In the genomic region with DNA sequence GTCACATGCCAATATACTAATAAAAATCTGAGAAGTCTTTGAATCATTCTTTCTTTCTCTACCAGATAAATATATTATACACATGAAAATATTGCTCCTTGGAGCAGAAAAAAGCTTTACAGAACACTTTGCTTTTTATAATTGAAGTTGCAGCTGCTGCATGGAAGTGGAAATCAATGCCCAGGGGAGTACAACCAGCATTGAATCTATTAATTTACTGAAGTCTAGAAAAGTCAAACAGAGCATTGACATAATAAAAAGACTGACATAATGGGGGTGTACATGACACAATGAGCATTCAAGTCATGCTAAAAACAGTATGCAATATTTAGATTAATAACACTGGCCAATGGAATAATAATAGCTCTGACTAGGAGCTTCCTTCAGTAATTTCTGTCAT, we compare ENCODE assay signal across 24 mouse cellular contexts.
DNase-seq lines count a peak whose midpoint lies in the region; ATAC-seq and TF ChIP-seq lines count a peak whose summit lies in the region.
"Had no signal": no experiment of that assay in that cellular context is flagged by ENCODE, and none has a peak within 500 bp of the region (broad histone marks: within the 10 kb centered on the region; RNA-seq: fewer than 3 reads in every experiment).

No protein-coding gene starts in this region.

- no peak overlapping the region for H3K9ac ChIP-seq in hindbrain, embryonic 11.5 days (ENCODE audit: low read depth, low read length)
- H3K9ac ChIP-seq in hindbrain, embryonic 14.5 days: no peak overlapping the region
- no peak overlapping the region for H3K9ac ChIP-seq in midbrain, embryonic 14.5 days (replicated peaks; ENCODE audit: low read length)
- no peak overlapping the region for H3K9ac ChIP-seq in midbrain, embryonic 11.5 days (ENCODE audit: low read length)
- H3K9ac ChIP-seq: embryonic facial prominence, embryonic 15.5 days; heart, embryonic 13.5 days; hindbrain, embryonic 13.5 days had no signal

- H3K27me3 ChIP-seq in hindbrain, embryonic 11.5 days (ENCODE audit: control insufficient read depth, insufficient read depth, low read length): no peaks in the 10 kb centered on the region
- no peaks in the 10 kb centered on the region for H3K27me3 ChIP-seq in hindbrain, embryonic 14.5 days (ENCODE audit: control insufficient read depth, insufficient read depth, low read length)
- no peaks in the 10 kb centered on the region for H3K27me3 ChIP-seq in midbrain, embryonic 14.5 days (ENCODE audit: control insufficient read depth, insufficient read depth, low read length)
- H3K27me3 ChIP-seq in midbrain, embryonic 11.5 days (ENCODE audit: control insufficient read depth, insufficient read depth, low read length): no peaks in the 10 kb centered on the region
- H3K27me3 ChIP-seq: embryonic facial prominence, embryonic 15.5 days; heart, embryonic 13.5 days; hindbrain, embryonic 13.5 days had no signal

- no peak for TF ChIP-seq POLR2A in brain, embryonic 14.5 days (IDR thresholded peaks at IDR 0.05; ENCODE audit: borderline replicate concordance, extremely low read depth, insufficient read depth, insufficient read length, poor library complexity, severe bottlenecking)

- H3K27ac ChIP-seq in hindbrain, embryonic 11.5 days (ENCODE audit: low read depth, low read length): no peak overlapping the region
- no peak overlapping the region for H3K27ac ChIP-seq in hindbrain, embryonic 14.5 days
- H3K27ac ChIP-seq in midbrain, embryonic 14.5 days (replicated peaks; ENCODE audit: low read depth, low read length): no peak overlapping the region
- H3K27ac ChIP-seq in midbrain, embryonic 11.5 days (ENCODE audit: low read depth, low read length): no peak overlapping the region
- H3K27ac ChIP-seq: embryonic facial prominence, embryonic 15.5 days; heart, adult 2 months; heart, embryonic 10.5 days; heart, embryonic 13.5 days; hindbrain, embryonic 13.5 days had no signal

- H3K9me3 ChIP-seq in hindbrain, embryonic 11.5 days (ENCODE audit: control insufficient read depth, low read length): no peaks in the 10 kb centered on the region
- H3K9me3 ChIP-seq in hindbrain, embryonic 14.5 days (ENCODE audit: control insufficient read depth, low read length): no peaks in the 10 kb centered on the region
- no peaks in the 10 kb centered on the region for H3K9me3 ChIP-seq in midbrain, embryonic 14.5 days (ENCODE audit: control insufficient read depth, low read length)
- H3K9me3 ChIP-seq in midbrain, embryonic 11.5 days (ENCODE audit: control insufficient read depth, low read length): no peaks in the 10 kb centered on the region
- H3K9me3 ChIP-seq: embryonic facial prominence, embryonic 15.5 days; heart, embryonic 10.5 days; heart, embryonic 13.5 days; hindbrain, embryonic 13.5 days had no signal

- no peak overlapping the region for H3K4me2 ChIP-seq in hindbrain, embryonic 11.5 days (replicated peaks; ENCODE audit: low read depth, low read length)
- H3K4me2 ChIP-seq in hindbrain, embryonic 14.5 days (replicated peaks): no peak overlapping the region
- no peak overlapping the region for H3K4me2 ChIP-seq in midbrain, embryonic 14.5 days (ENCODE audit: low read length)
- H3K4me2 ChIP-seq in midbrain, embryonic 11.5 days: no peak overlapping the region
- H3K4me2 ChIP-seq: embryonic facial prominence, embryonic 15.5 days; heart, embryonic 13.5 days; hindbrain, embryonic 13.5 days had no signal

- no peaks in the 10 kb centered on the region for H3K36me3 ChIP-seq in hindbrain, embryonic 11.5 days (ENCODE audit: control insufficient read depth, insufficient read depth, low read length)
- no peaks in the 10 kb centered on the region for H3K36me3 ChIP-seq in hindbrain, embryonic 14.5 days (replicated peaks; ENCODE audit: control insufficient read depth, insufficient read depth)
- no peaks in the 10 kb centered on the region for H3K36me3 ChIP-seq in midbrain, embryonic 14.5 days (ENCODE audit: control insufficient read depth, insufficient read depth, low read length)
- H3K36me3 ChIP-seq in midbrain, embryonic 11.5 days (ENCODE audit: control insufficient read depth, insufficient read depth, low read length): no peaks in the 10 kb centered on the region
- H3K36me3 ChIP-seq: embryonic facial prominence, embryonic 15.5 days; heart, embryonic 10.5 days; heart, embryonic 13.5 days; hindbrain, embryonic 13.5 days had no signal

- H3K4me1 ChIP-seq in hindbrain, embryonic 11.5 days (replicated peaks; ENCODE audit: control insufficient read depth, insufficient read depth, low read length): no peaks in the 10 kb centered on the region
- no peaks in the 10 kb centered on the region; the same call in 1 of the 2 replicates for H3K4me1 ChIP-seq in hindbrain, embryonic 14.5 days (replicated peaks; ENCODE audit: control insufficient read depth, insufficient read depth, low read length)
- H3K4me1 ChIP-seq in midbrain, embryonic 14.5 days (ENCODE audit: control insufficient read depth, insufficient read depth, low read length): peaks cover 2% of the 10 kb centered on the region; the same call in 1 of the 2 replicates
- H3K4me1 ChIP-seq in midbrain, embryonic 11.5 days (ENCODE audit: control insufficient read depth, insufficient read depth, low read length): no peaks in the 10 kb centered on the region
- H3K4me1 ChIP-seq: embryonic facial prominence, embryonic 15.5 days; heart, embryonic 10.5 days; heart, embryonic 13.5 days; hindbrain, embryonic 13.5 days had no signal

- DNase-seq in hindbrain, embryonic 11.5 days (ENCODE audit: low spot score): no peak
- DNase-seq in hindbrain, embryonic 14.5 days (ENCODE audit: low spot score): no peak
- DNase-seq in midbrain, embryonic 14.5 days: peak; percentile 64
- no peak for DNase-seq in midbrain, embryonic 11.5 days (ENCODE audit: low spot score, missing footprints)
- DNase-seq in brain, embryonic 14.5 days (ENCODE audit: low read depth): peak; percentile 57
- DNase-seq in urinary bladder, postnatal 25 days (ENCODE audit: low spot score): no peak
- DNase-seq: adrenal gland, adult 2 months; adrenal gland, postnatal 14 days; cerebellum, adult 11-12 months; cerebellum, adult 8-10 months; cerebellum, postnatal 10 days; cerebellum, postnatal 36 days; embryo, embryonic 11 days; gastrocnemius, postnatal 10 days; gastrocnemius, postnatal 36 days; heart, adult 2 months; heart, postnatal 14 days; heart, postnatal 4 days had no signal

- no peak for TF ChIP-seq CTCF in brain, embryonic 14.5 days (IDR thresholded peaks at IDR 0.05; ENCODE audit: borderline replicate concordance, extremely low read depth, insufficient read depth, insufficient read length)

- peak; percentile 61; the same call in 1 of the 2 replicates for ATAC-seq in hindbrain, embryonic 11.5 days (ENCODE audit: low FRiP score)
- no peak for ATAC-seq in hindbrain, embryonic 14.5 days (ENCODE audit: low FRiP score)
- ATAC-seq in midbrain, embryonic 14.5 days (ENCODE audit: low FRiP score, low TSS enrichment): no peak
- ATAC-seq in midbrain, embryonic 11.5 days (ENCODE audit: low FRiP score): no peak
- ATAC-seq: CD4-positive, CD25-positive, alpha-beta regulatory T cell, adult 4 months; forebrain, embryonic 16.5 days had no signal

- no peak overlapping the region for H3K4me3 ChIP-seq in hindbrain, embryonic 11.5 days (ENCODE audit: low read depth, low read length)
- no peak overlapping the region for H3K4me3 ChIP-seq in hindbrain, embryonic 14.5 days (replicated peaks; ENCODE audit: low read length)
- no peak overlapping the region for H3K4me3 ChIP-seq in midbrain, embryonic 14.5 days (replicated peaks; ENCODE audit: low read depth, low read length)
- H3K4me3 ChIP-seq in midbrain, embryonic 11.5 days (ENCODE audit: low read depth, low read length): no peak overlapping the region
- H3K4me3 ChIP-seq: embryonic facial prominence, embryonic 15.5 days; heart, adult 2 months; heart, embryonic 10.5 days; heart, embryonic 13.5 days; hindbrain, embryonic 13.5 days had no signal

Comparison
In these comparisons a context has a peak if more than half of its experiments do, and no peak if none do; other contexts are left out.
1. DNase-seq: peak in midbrain, embryonic 14.5 days (single experiment) and brain, embryonic 14.5 days (single experiment); none in hindbrain, embryonic 11.5 days (single experiment), hindbrain, embryonic 14.5 days (single experiment), midbrain, embryonic 11.5 days (single experiment) and urinary bladder, postnatal 25 days (single experiment).